ENCODE assay signal across 9 mouse cellular contexts in genomic region chr10:67115115-67115514, GRCm38 (mm10). TPM values are rescaled to one million over a fixed set of nuclear protein-coding genes. Genes with fewer than 3 reads are reported as not detected.
DNase-seq lines count a peak whose midpoint lies in the region; ATAC-seq and TF ChIP-seq lines count a peak whose summit lies in the region.
"Had no signal": no experiment of that assay in that cellular context is flagged by ENCODE, and none has a peak within 500 bp of the region (broad histone marks: within the 10 kb centered on the region; RNA-seq: fewer than 3 reads in every experiment).

No protein-coding gene starts in this region.

- no peak for DNase-seq in gastrocnemius, adult 2 months
- DNase-seq in gastrocnemius, postnatal 4 days (ENCODE audit: low spot score in 2 of 2) = no peak
- DNase-seq in 3T3-L1 (ENCODE audit: low read depth, low spot score) = peak; percentile 28
- DNase-seq in urinary bladder, adult 18-20 months (ENCODE audit: low spot score in 2 of 2) = no peak
- no peak for DNase-seq in left cerebral cortex, adult 8-10 months (ENCODE audit: low spot score in 2 of 2)
- DNase-seq in gastrocnemius, adult 18-20 months (ENCODE audit: low spot score) = no peak

- H3K9me3 ChIP-seq in intestine, embryonic 15.5 days = no peaks in the 10 kb centered on the region
- H3K9me3 ChIP-seq: neural tube, embryonic 12.5 days had no signal

- H3K4me2 ChIP-seq in intestine, embryonic 15.5 days (replicated peaks) = peak overlapping the region; percentile 5; the same call in 1 of the 2 replicates
- H3K4me2 ChIP-seq: neural tube, embryonic 12.5 days had no signal

- H3K4me3 ChIP-seq in gastrocnemius, adult 2 months = peak overlapping the region; percentile 41
- H3K4me3 ChIP-seq in embryonic fibroblast, embryonic 13.5 days (ENCODE audit: insufficient read depth, low read length) = no peak overlapping the region
- no peak overlapping the region for H3K4me3 ChIP-seq in intestine, embryonic 15.5 days (replicated peaks)
- H3K4me3 ChIP-seq: neural tube, embryonic 12.5 days had no signal

- peak overlapping the region; percentile 78 for H3K27ac ChIP-seq in gastrocnemius, adult 2 months
- H3K27ac ChIP-seq in embryonic fibroblast, embryonic 13.5 days (ENCODE audit: insufficient read depth, low read length) = peak overlapping the region; percentile 53
- H3K27ac ChIP-seq in intestine, embryonic 15.5 days = peak overlapping the region; percentile 66

- peaks cover 9% of the 10 kb centered on the region for H3K4me1 ChIP-seq in embryonic fibroblast, embryonic 13.5 days (ENCODE audit: control insufficient read depth, insufficient read depth, low read length)
- peaks cover 22% of the 10 kb centered on the region for H3K4me1 ChIP-seq in intestine, embryonic 15.5 days (replicated peaks)

- TF ChIP-seq CTCF in gastrocnemius, adult 2 months (IDR thresholded peaks at IDR 0.05) = no peak
- TF ChIP-seq CTCF in embryonic fibroblast, embryonic 13.5 days (IDR thresholded peaks at IDR 0.05; ENCODE audit: borderline replicate concordance, insufficient read depth, low read length) = no peak

- no peak for TF ChIP-seq POLR2A in embryonic fibroblast, embryonic 13.5 days (IDR thresholded peaks at IDR 0.05; ENCODE audit: low read depth, low read length)

- 15% methylated on average over 6 of the region's 6 CpGs for WGBS in intestine, embryonic 15.5 days

- no peak; the same call in 1 of the 2 replicates for ATAC-seq in intestine, embryonic 15.5 days

- H3K9ac ChIP-seq in intestine, embryonic 15.5 days = no peak overlapping the region
- H3K9ac ChIP-seq: neural tube, embryonic 12.5 days had no signal

- no peaks in the 10 kb centered on the region for H3K27me3 ChIP-seq in intestine, embryonic 15.5 days (replicated peaks)
- H3K27me3 ChIP-seq: neural tube, embryonic 12.5 days had no signal

- intact Hi-C loops in gastrocnemius, adult 2 months (cut with DNase I) = no loop called here

- H3K36me3 ChIP-seq in intestine, embryonic 15.5 days = no peaks in the 10 kb centered on the region
- H3K36me3 ChIP-seq: neural tube, embryonic 12.5 days had no signal

RNA-seq across cellular contexts. Expression of gene Reep3, which starts 18.4 kb away (rescaled TPM):
- total RNA-seq in gastrocnemius, adult 2 months (2021) = 10 to 100 TPM in 1 of 2 experiments, 1 to 10 TPM in 1; 9.7 to 10.8 TPM
- total RNA-seq in gastrocnemius, postnatal 4 days (2021) = 10 to 100 TPM; 33.6 to 34.4 TPM
- 71.6 and 76.0 TPM in 2 replicates for polyA plus RNA-seq in embryonic fibroblast, embryonic 13.5 days (2011; ENCODE audit: insufficient read length, low read depth, missing spikeins)
- 38.6 and 41.5 TPM in 2 replicates for polyA plus RNA-seq in intestine, embryonic 15.5 days (2015; fragmentation: Nextera tagmentation; extraction: Ambion mirVana)
- 10 to 100 TPM; 20.1 to 23.5 (median 21.3) TPM for total RNA-seq in left cerebral cortex, adult 8-10 months (2022)
- 10 to 100 TPM; 10.0 to 11.1 TPM for total RNA-seq in gastrocnemius, adult 18-20 months (2021)

RNA-seq across cellular contexts. Expression of gene Jmjd1c, which starts 19.2 kb away (rescaled TPM):
- total RNA-seq in gastrocnemius, adult 2 months (2021) = 10 to 100 TPM; 23.7 to 26.6 TPM
- total RNA-seq in gastrocnemius, postnatal 4 days (2021) = 10 to 100 TPM; 61.0 to 70.4 TPM
- 34.1 and 40.2 TPM in 2 replicates for polyA plus RNA-seq in embryonic fibroblast, embryonic 13.5 days (2011; ENCODE audit: insufficient read length, low read depth, missing spikeins)
- polyA plus RNA-seq in intestine, embryonic 15.5 days (2015; fragmentation: Nextera tagmentation; extraction: Ambion mirVana) = 33.5 and 36.2 TPM in 2 replicates
- 10 to 100 TPM; 78.0 to 83.1 (median 80.7) TPM for total RNA-seq in left cerebral cortex, adult 8-10 months (2022)
- total RNA-seq in gastrocnemius, adult 18-20 months (2021) = 10 to 100 TPM; 23.5 to 25.4 TPM
